Mouse (Mus musculus) heart, postnatal 0 days (tissue): Measurements from ENCODE around the gene Tmem40. TPM values are rescaled to one million over a fixed set of nuclear protein-coding genes. Genes with fewer than 3 reads are reported as not detected.

Source experiments
- ATAC-seq: fragments of 200-750 bp; cut with Nextera tagmentation; 2 replicates; pipeline ENCODE4 v1.8.0; 2017; ENCODE audit warnings: low read depth, moderate number of reproducible peaks, moderate library complexity; ENCODE audit not compliant: insufficient read depth
- DNase-seq: peaks from one replicate; pipeline ENCODE4 v3.0.0-alpha.2; 2016; ENCODE audit warnings: low spot score
- H3K27ac ChIP-seq: fragments of 300-500 bp; sonication (generic); 2 replicates; pipeline ENCODE4 v1.5.1; 2014; ENCODE audit warnings: low read depth, mild to moderate bottlenecking
- H3K27me3 ChIP-seq: fragments of 300-500 bp; sonication (generic); 2 replicates; pipeline ENCODE4 v1.6.1; 2014; ENCODE audit warnings: low read length, mixed read lengths; ENCODE audit not compliant: control insufficient read depth, insufficient read depth
- H3K36me3 ChIP-seq: fragments of 300-500 bp; sonication (generic); replicated peaks from 2 replicates; pipeline ENCODE4 v1.6.1; 2014; ENCODE audit warnings: low read length, mixed read lengths; ENCODE audit not compliant: control insufficient read depth, insufficient read depth
- H3K4me1 ChIP-seq: fragments of 300-500 bp; sonication (generic); 2 replicates; pipeline ENCODE4 v1.6.1; 2014; ENCODE audit warnings: antibody characterized with exemption; ENCODE audit not compliant: control insufficient read depth, insufficient read depth
- H3K4me2 ChIP-seq: fragments of 300-500 bp; sonication (generic); 2 replicates; pipeline ENCODE4 v1.6.1; 2014; ENCODE audit warnings: low read depth, mild to moderate bottlenecking, low read length, moderate library complexity
- H3K4me3 ChIP-seq: fragments of 300-500 bp; sonication (generic); 2 replicates; pipeline ENCODE4 v1.5.1; 2014; ENCODE audit warnings: low read depth, low read length
- H3K9ac ChIP-seq: fragments of 300-500 bp; sonication (generic); replicated peaks from 2 replicates; pipeline ENCODE4 v1.6.1; 2014; ENCODE audit warnings: low read depth, low read length, mixed read lengths
- H3K9me3 ChIP-seq: fragments of 300-500 bp; sonication (generic); replicated peaks from 2 replicates; pipeline ENCODE4 v1.6.1; 2016; ENCODE audit warnings: low read length; ENCODE audit not compliant: control insufficient read depth
- CTCF ChIP-seq: IDR thresholded peaks from 2 replicates; pipeline ENCODE4 v1.5.1; 2016; ENCODE audit warnings: antibody characterized with exemption, control low read depth, low read depth
- EP300 ChIP-seq: IDR thresholded peaks from 2 replicates; pipeline ENCODE4 v1.6.1; 2016; ENCODE audit warnings: antibody characterized with exemption, low read depth
- WGBS: fragments of 180-500 bp; shearing (Covaris S2); extraction: QIAGEN DNeasy Blood & Tissue Kit; methylation state at CpG from one replicate; pipeline ENCODE4 v1.1.7; 2014; 5-methylcytosine and 5-hydroxymethylcytosine counted together
- polyA plus RNA-seq: library from polyadenylated mRNA; unstranded; fragments of >200 nt; fragmentation: Nextera tagmentation; extraction: Ambion mirVana; gene quantifications from 2 replicates; pipeline ENCODE4 v1.2.1, GENCODE M21; 2015
- total RNA-seq: library from RNA; depleted of rRNA; stranded (reverse); fragments of >200 nt; gene quantifications from 2 replicates; pipeline ENCODE4 v1.2.3, GENCODE M21; 2014; ENCODE audit warnings: low replicate concordance

Gene Tmem40
- total and polyA plus RNA-seq, 2 experiments from 2014 or later = 0.26 to 2.3 TPM

DNA sequence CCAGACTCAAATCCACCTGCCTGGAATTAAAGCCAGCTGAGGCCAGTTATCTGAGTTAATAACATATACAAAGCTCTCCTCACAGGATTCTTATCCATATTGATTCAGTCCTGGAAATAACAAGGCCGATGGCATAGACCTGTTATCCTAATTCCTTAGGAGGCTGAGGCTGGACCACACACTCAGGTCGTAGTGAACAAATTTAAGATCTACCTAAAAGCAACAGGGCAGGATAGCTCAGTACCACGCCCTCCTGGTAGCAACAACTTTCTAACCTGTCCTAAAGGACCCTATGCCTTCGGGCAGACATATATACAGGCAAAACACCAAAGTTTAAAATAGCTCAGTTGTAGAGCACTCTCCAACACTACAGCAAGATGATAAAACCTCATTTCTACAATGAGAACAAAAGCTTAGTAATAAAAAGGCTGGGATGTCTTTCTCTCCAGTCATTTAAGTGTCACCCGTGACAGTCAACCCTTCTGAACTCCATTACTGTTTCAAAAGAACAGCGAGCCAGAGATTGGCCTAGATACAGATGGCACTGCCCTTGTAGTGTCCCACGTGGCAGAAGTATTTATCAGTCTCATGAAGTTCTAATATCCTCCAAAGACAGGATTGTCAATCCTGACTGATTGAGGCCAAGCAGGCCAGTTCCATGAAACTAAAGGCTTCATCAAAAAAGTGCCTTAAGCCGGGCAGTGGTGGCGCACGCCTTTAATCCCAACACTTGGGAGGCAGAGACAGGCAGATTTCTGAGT, 42.4 kb upstream of the Tmem40 start:
- 54% methylated on average over 10 of the region's 10 CpGs for WGBS

DNA sequence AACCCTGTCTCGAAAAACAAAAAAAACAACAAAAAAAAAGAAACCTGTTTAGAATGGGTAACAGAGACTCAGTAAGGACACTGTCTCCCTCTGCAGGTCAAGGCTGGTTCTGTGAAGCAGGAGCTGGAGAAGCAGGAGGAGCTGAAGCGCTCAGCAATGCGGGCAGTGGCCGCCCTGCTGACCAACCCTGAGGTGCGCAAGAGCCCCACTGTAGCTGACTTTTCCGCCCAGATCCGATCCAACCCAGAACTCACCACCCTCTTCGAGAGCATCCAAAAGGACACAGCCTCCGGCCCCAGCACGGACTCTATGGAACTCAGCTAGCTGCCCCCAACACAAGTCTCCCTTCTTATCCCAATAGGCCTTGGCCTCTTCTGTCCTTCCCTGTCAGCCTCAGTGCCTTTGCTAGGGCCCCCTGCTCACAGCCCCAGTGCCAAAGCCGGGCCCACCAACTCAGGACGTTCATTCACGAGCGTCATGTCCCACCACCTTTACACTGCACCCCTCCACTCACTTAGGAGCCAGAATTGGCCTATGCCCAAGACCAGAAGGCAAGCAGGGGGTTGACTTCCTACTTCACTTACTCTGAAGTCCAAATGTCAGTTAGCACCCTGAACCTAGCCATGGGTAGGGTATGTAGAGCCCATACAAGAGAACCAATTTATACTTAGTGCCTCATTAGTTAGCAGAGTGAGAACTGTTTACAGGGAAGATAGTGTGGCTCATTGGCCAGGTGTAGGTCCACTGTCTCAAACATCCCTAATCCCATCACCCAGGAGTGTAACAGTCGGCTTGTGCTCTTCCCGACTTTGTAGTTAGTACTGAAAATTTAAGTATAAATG, 41.6 kb upstream of the Tmem40 start:
- ATAC-seq = peak; percentile 63
- H3K4me3 ChIP-seq = no peak overlapping the region
- TF ChIP-seq CTCF (peak; percentile 79), EP300 (no peak)
- no peak overlapping the region for H3K4me2 ChIP-seq
- 31% methylated on average over 16 of the region's 16 CpGs for WGBS
- H3K27me3 ChIP-seq = no peaks in the 10 kb centered on the region
- H3K4me1 ChIP-seq = peaks cover 18% of the 10 kb centered on the region
- no peaks in the 10 kb centered on the region for H3K9me3 ChIP-seq
- peak; percentile 86 for DNase-seq
- H3K36me3 ChIP-seq = peaks cover 78% of the 10 kb centered on the region
- H3K9ac ChIP-seq = no peak overlapping the region
- no peak overlapping the region for H3K27ac ChIP-seq

More for the DNA sequence above, 42.4 kb upstream of the Tmem40 start:
- DNase-seq (no peak), ATAC-seq (no peak)
- Histone ChIP-seq H3K27ac (no peak overlapping the region), H3K9ac (no peak overlapping the region), H3K9me3 (no peaks in the 10 kb centered on the region), H3K36me3 (peaks cover 69% of the 10 kb centered on the region), H3K27me3 (no peaks in the 10 kb centered on the region), H3K4me3 (no peak overlapping the region), H3K4me2 (no peak overlapping the region), H3K4me1 (peaks cover 18% of the 10 kb centered on the region)
- TF ChIP-seq CTCF = no peak
- TF ChIP-seq EP300 = no peak

DNA sequence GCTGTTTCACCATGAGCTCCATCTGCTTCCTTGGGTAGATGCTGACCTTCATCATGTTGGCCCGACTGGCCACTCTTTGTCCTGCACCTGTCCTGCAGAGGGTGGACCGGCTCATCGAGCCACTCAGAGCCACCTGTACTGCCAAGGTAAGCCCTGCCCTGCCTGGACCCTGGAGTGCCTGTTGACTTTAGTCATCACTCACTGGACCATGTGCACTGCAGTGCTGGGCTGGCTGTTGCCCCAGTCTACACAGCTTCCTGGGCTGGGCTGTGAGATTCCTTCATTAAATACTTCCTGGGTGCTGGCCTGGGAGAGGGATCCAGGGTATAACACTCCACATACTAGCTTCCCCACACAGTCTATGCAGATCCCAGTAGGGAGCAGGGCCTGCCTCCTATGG, 39.6 kb upstream of the Tmem40 start:
- Histone ChIP-seq H3K4me2 (no peak overlapping the region), H3K9me3 (no peaks in the 10 kb centered on the region), H3K9ac (no peak overlapping the region), H3K4me1 (peaks cover 10% of the 10 kb centered on the region; the same call in 1 of the 2 replicates), H3K27ac (no peak overlapping the region), H3K4me3 (no peak overlapping the region), H3K36me3 (peaks cover 90% of the 10 kb centered on the region), H3K27me3 (no peaks in the 10 kb centered on the region)
- WGBS = 86% methylated on average over 3 of the region's 3 CpGs
- no peak for TF ChIP-seq EP300
- no peak for TF ChIP-seq CTCF
- DNase-seq = no peak
- ATAC-seq = no peak

DNA sequence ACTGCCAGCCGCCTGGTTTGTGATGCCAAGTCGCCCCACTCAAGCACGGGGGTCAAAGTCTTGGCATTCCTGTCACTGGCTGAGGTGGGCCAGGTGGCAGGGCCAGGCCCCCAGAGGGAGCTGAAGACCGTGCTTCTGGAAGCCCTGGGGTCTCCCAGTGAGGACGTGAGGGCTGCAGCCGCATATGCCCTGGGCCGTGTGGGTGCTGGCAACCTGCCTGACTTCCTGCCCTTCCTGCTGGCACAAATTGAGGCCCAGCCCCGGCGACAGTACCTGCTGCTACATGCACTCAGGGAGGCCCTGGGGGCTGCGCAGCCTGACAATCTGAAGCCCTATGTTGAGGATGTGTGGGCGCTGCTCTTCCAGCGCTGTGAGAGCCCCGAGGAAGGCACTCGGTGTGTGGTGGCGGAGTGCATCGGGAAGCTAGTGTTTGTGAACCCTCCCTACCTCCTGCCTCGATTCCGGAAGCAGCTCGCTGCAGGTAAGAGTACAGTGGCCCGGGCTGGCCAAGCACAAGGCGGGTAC, 30.5 kb upstream of the Tmem40 start:
- Histone ChIP-seq H3K4me3 (no peak overlapping the region), H3K27ac (no peak overlapping the region), H3K36me3 (peaks cover 94% of the 10 kb centered on the region), H3K4me1 (peaks cover 3% of the 10 kb centered on the region; the same call in 1 of the 2 replicates), H3K27me3 (no peaks in the 10 kb centered on the region), H3K9ac (no peak overlapping the region), H3K9me3 (no peaks in the 10 kb centered on the region), H3K4me2 (no peak overlapping the region)
- no peak for DNase-seq
- 0 out of 2 replicates have a peak, but pooled peaks have one; percentile 19 for ATAC-seq
- 68% methylated on average over 21 of the region's 21 CpGs for WGBS
- TF ChIP-seq CTCF (no peak), EP300 (no peak)

DNA sequence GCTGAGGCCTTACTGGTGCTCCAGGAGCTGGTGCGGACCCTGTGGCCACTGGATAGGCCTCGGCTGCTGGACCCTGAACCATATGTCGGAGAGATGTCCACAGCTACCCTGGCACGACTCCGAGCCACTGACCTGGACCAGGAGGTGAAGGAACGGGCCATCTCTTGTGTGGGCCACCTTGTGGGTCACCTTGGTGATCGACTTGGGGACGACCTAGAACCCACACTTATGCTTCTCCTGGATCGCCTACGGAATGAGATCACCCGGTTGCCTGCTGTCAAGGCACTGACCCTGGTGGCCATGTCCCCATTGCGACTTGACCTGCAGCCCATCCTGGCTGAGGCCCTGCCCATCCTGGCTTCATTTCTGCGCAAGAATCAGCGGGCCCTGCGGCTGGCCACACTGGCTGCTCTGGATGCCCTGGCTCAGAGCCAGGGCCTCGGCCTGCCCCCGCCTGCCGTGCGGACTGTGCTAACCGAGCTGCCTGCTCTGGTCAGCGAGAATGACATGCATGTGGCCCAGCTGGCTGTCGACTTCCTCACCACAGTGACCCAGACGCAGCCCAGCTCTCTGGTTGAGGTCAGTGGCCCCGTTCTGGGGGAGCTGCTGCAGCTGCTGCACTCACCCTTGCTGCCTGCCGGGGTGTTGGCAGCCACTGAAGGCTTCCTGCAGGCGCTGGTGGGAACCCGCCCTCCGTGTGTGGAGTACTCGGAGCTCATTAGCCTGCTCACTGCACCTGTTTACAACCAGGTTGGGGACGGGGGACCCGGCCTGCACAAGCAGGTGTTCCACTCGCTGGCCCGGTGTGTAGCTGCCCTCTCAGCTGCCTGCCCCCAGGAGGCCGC, 29.9 kb upstream of the Tmem40 start:
- Histone ChIP-seq H3K27ac (no peak overlapping the region), H3K9ac (no peak overlapping the region), H3K4me2 (no peak overlapping the region), H3K4me1 (peaks cover 3% of the 10 kb centered on the region; the same call in 1 of the 2 replicates), H3K9me3 (no peaks in the 10 kb centered on the region), H3K27me3 (no peaks in the 10 kb centered on the region), H3K36me3 (peaks cover 93% of the 10 kb centered on the region), H3K4me3 (no peak overlapping the region)
- TF ChIP-seq EP300 (no peak), CTCF (no peak)
- DNase-seq (no peak), ATAC-seq (peak; percentile 55)
- WGBS = 59% methylated on average over 34 of the region's 34 CpGs
